Mouse (Mus musculus) erythroblast, adult 5-6 weeks (primary cell): ENCODE data around the gene Gckr. TPM values are rescaled to one million over a fixed set of nuclear protein-coding genes. Genes with fewer than 3 reads are reported as not detected.
A peak's percentile ranks its signal among the peaks of the same experiment; 100 is the strongest.

Source experiments
- ATAC-seq: replicated peaks from 2 replicates; pipeline ENCODE4 v1.8.0; 2016; ENCODE audit warnings: moderate number of reproducible peaks, mild to moderate bottlenecking, moderate TSS enrichment, inconsistent platforms; ENCODE audit not compliant: poor library complexity, low FRiP score, severe bottlenecking
- total RNA-seq, 2 experiments: library from RNA; stranded (forward) in 1 of 2; stranded (reverse) in 1 of 2; fragments of 150-400 nt in 1 of 2; fragments of 200-764, 138-1000 nt in 1 of 2; gene quantifications; 2 replicates each; pipeline versions ENCODE4 v1.2.3 to v1.2.4; 2015 to 2017; ENCODE audit warnings: low replicate concordance in 2 of 2

Gckr gene
- total RNA-seq (2015; ENCODE audit: low replicate concordance) (not detected in 2 replicates), total RNA-seq (2017; ENCODE audit: low replicate concordance) (not detected in 2 replicates)

GRCm38 (mm10) chr5:31297047-31297757 is at the start of gene Gckr:
Gckr (plus strand) TSS chr5:31297443.
- no peak for ATAC-seq

GRCm38 (mm10) chr5:31250716-31251115 is 46.5 kb upstream of the Gckr start:
- no peak for ATAC-seq

- ATAC-seq = 0 out of 2 replicates have a peak, but pooled peaks have one; percentile 39
Measured at GRCm38 (mm10) chr5:31251541-31252101, 45.6 kb upstream of the Gckr start, which contains the start of gene Krtcap3. Krtcap3 (plus strand) TSS chr5:31251691.

GRCm38 (mm10) chr5:31252151-31252550 is 45.1 kb upstream of the Gckr start:
- no peak for ATAC-seq

- ATAC-seq = no peak
Measured at GRCm38 (mm10) chr5:31252795-31253545, 44.3 kb upstream of the Gckr start.

GRCm38 (mm10) chr5:31253806-31254205 is 43.4 kb upstream of the Gckr start:
- ATAC-seq = no peak

GRCm38 (mm10) chr5:31254452-31254851 is 42.8 kb upstream of the Gckr start:
- no peak for ATAC-seq

- no peak for ATAC-seq
Measured at GRCm38 (mm10) chr5:31254901-31255300, 42.3 kb upstream of the Gckr start.

- ATAC-seq = no peak
Measured at GRCm38 (mm10) chr5:31255381-31255780, 41.9 kb upstream of the Gckr start.

GRCm38 (mm10) chr5:31255971-31256370 is 41.3 kb upstream of the Gckr start:
- no peak for ATAC-seq

GRCm38 (mm10) chr5:31257616-31258015 is 39.6 kb upstream of the Gckr start:
- no peak for ATAC-seq

- no peak for ATAC-seq
Measured at GRCm38 (mm10) chr5:31266101-31266500, 31.1 kb upstream of the Gckr start.

- ATAC-seq = no peak
Measured at GRCm38 (mm10) chr5:31267686-31268085, 29.6 kb upstream of the Gckr start.

- ATAC-seq = no peak
Measured at GRCm38 (mm10) chr5:31273018-31273417, 24.2 kb upstream of the Gckr start.

GRCm38 (mm10) chr5:31279245-31279988 is 17.8 kb upstream of the Gckr start:
- no peak for ATAC-seq

GRCm38 (mm10) chr5:31288225-31288624 is 9.0 kb upstream of the Gckr start:
- no peak for ATAC-seq

- no peak for ATAC-seq
Measured at GRCm38 (mm10) chr5:31288655-31289054, 8.6 kb upstream of the Gckr start.

GRCm38 (mm10) chr5:31289626-31290230 is 7.5 kb upstream of the Gckr start:
- no peak for ATAC-seq

- ATAC-seq = peak; percentile 98
Measured at GRCm38 (mm10) chr5:31290521-31291360, 6.5 kb upstream of the Gckr start, which contains the start of gene Ift172. Ift172 (minus strand) TSS chr5:31291116.
